Mouse (Mus musculus): Measurements from ENCODE around the gene Psme3. TPM values are rescaled to one million over a fixed set of nuclear protein-coding genes. Genes with fewer than 3 reads are reported as not detected.
A peak's percentile ranks its signal among the peaks of the same experiment; 100 is the strongest.

The Psme3 gene
- polyA plus RNA-seq, 1 experiment from 2014 or later, result 84.6 TPM

GRCm38 (mm10) chr11:101279193-101279569, 36.8 kb upstream of the Psme3 start:
- no peaks in the 10 kb centered on the region for H3K27me3 ChIP-seq (ENCODE audit: control insufficient read depth, insufficient read depth, low read length)
- peak overlapping the region; percentile 95 for H3K4me2 ChIP-seq (replicated peaks; ENCODE audit: low read depth, low read length)
- WGBS, result 55% methylated on average over 14 of the region's 14 CpGs
- no peak overlapping the region for H3K9ac ChIP-seq (replicated peaks; ENCODE audit: low read depth, low read length)
- H3K9me3 ChIP-seq (ENCODE audit: control insufficient read depth, low read depth, low read length), result no peaks in the 10 kb centered on the region
- peaks cover 17% of the 10 kb centered on the region for H3K4me1 ChIP-seq (ENCODE audit: control insufficient read depth, insufficient read depth, low read length)
- H3K36me3 ChIP-seq (ENCODE audit: control insufficient read depth, insufficient read depth, low read length), result peaks cover 2% of the 10 kb centered on the region; the same call in 1 of the 2 replicates
- no peak overlapping the region for H3K27ac ChIP-seq (ENCODE audit: low read length)
- peak overlapping the region; percentile 70; the same call in 1 of the 2 replicates for H3K4me3 ChIP-seq (ENCODE audit: low read depth, low read length)
- no peak for ATAC-seq (ENCODE audit: insufficient number of reproducible peaks, insufficient read depth, low FRiP score, low read depth)

GRCm38 (mm10) chr11:101280837-101281236, 35.2 kb upstream of the Psme3 start:
- H3K4me2 ChIP-seq (replicated peaks; ENCODE audit: low read depth, low read length), result no peak overlapping the region
- WGBS, result 47% methylated on average over 7 of the region's 7 CpGs

GRCm38 (mm10) chr11:101282896-101283295, 33.1 kb upstream of the Psme3 start:
- Histone ChIP-seq H3K4me3 (ENCODE audit: low read depth, low read length) (no peak overlapping the region), H3K9me3 (ENCODE audit: control insufficient read depth, low read depth, low read length) (no peaks in the 10 kb centered on the region), H3K9ac (replicated peaks; ENCODE audit: low read depth, low read length) (no peak overlapping the region), H3K36me3 (ENCODE audit: control insufficient read depth, insufficient read depth, low read length) (no peaks in the 10 kb centered on the region), H3K4me1 (ENCODE audit: control insufficient read depth, insufficient read depth, low read length) (peaks cover 6% of the 10 kb centered on the region), H3K27me3 (ENCODE audit: control insufficient read depth, insufficient read depth, low read length) (no peaks in the 10 kb centered on the region), H3K4me2 (replicated peaks; ENCODE audit: low read depth, low read length) (no peak overlapping the region), H3K27ac (ENCODE audit: low read length) (no peak overlapping the region)
- no peak for ATAC-seq (ENCODE audit: insufficient number of reproducible peaks, insufficient read depth, low FRiP score, low read depth)
- WGBS, result 37% methylated on average over 5 of the region's 5 CpGs

More at GRCm38 (mm10) chr11:101280837-101281236, 35.2 kb upstream of the Psme3 start:
- Histone ChIP-seq H3K27me3 (ENCODE audit: control insufficient read depth, insufficient read depth, low read length) (no peaks in the 10 kb centered on the region), H3K9ac (replicated peaks; ENCODE audit: low read depth, low read length) (no peak overlapping the region), H3K4me1 (ENCODE audit: control insufficient read depth, insufficient read depth, low read length) (peaks cover 17% of the 10 kb centered on the region), H3K36me3 (ENCODE audit: control insufficient read depth, insufficient read depth, low read length) (peaks cover 2% of the 10 kb centered on the region; the same call in 1 of the 2 replicates), H3K27ac (ENCODE audit: low read length) (no peak overlapping the region), H3K9me3 (ENCODE audit: control insufficient read depth, low read depth, low read length) (no peaks in the 10 kb centered on the region), H3K4me3 (ENCODE audit: low read depth, low read length) (no peak overlapping the region)
- no peak for ATAC-seq (ENCODE audit: insufficient number of reproducible peaks, insufficient read depth, low FRiP score, low read depth)

- Histone ChIP-seq H3K27me3 (ENCODE audit: control insufficient read depth, insufficient read depth, low read length) (no peaks in the 10 kb centered on the region), H3K4me1 (ENCODE audit: control insufficient read depth, insufficient read depth, low read length) (peaks cover 3% of the 10 kb centered on the region; the same call in 1 of the 2 replicates), H3K9ac (replicated peaks; ENCODE audit: low read depth, low read length) (no peak overlapping the region), H3K4me3 (ENCODE audit: low read depth, low read length) (no peak overlapping the region), H3K36me3 (ENCODE audit: control insufficient read depth, insufficient read depth, low read length) (peaks cover 3% of the 10 kb centered on the region; the same call in 1 of the 2 replicates), H3K4me2 (replicated peaks; ENCODE audit: low read depth, low read length) (no peak overlapping the region), H3K9me3 (ENCODE audit: control insufficient read depth, low read depth, low read length) (no peaks in the 10 kb centered on the region), H3K27ac (ENCODE audit: low read length) (no peak overlapping the region)
- no peak for ATAC-seq (ENCODE audit: insufficient number of reproducible peaks, insufficient read depth, low FRiP score, low read depth)
- 61% methylated on average over 4 of the region's 4 CpGs for WGBS
Measured at GRCm38 (mm10) chr11:101283805-101284204, 32.2 kb upstream of the Psme3 start.

GRCm38 (mm10) chr11:101287306-101287705, 28.7 kb upstream of the Psme3 start:
- Histone ChIP-seq H3K27ac (ENCODE audit: low read length) (no peak overlapping the region), H3K9me3 (ENCODE audit: control insufficient read depth, low read depth, low read length) (no peaks in the 10 kb centered on the region), H3K9ac (replicated peaks; ENCODE audit: low read depth, low read length) (no peak overlapping the region), H3K27me3 (ENCODE audit: control insufficient read depth, insufficient read depth, low read length) (no peaks in the 10 kb centered on the region), H3K4me1 (ENCODE audit: control insufficient read depth, insufficient read depth, low read length) (0 out of 2 replicates have a peak, but pooled peaks cover 3% of the 10 kb centered on the region), H3K36me3 (ENCODE audit: control insufficient read depth, insufficient read depth, low read length) (peaks cover 22% of the 10 kb centered on the region), H3K4me3 (ENCODE audit: low read depth, low read length) (no peak overlapping the region), H3K4me2 (replicated peaks; ENCODE audit: low read depth, low read length) (no peak overlapping the region)
- no peak for ATAC-seq (ENCODE audit: insufficient number of reproducible peaks, insufficient read depth, low FRiP score, low read depth)
- 83% methylated on average over 9 of the region's 9 CpGs for WGBS

- Histone ChIP-seq H3K9me3 (ENCODE audit: control insufficient read depth, low read depth, low read length) (no peaks in the 10 kb centered on the region), H3K27me3 (ENCODE audit: control insufficient read depth, insufficient read depth, low read length) (no peaks in the 10 kb centered on the region), H3K9ac (replicated peaks; ENCODE audit: low read depth, low read length) (no peak overlapping the region), H3K4me1 (ENCODE audit: control insufficient read depth, insufficient read depth, low read length) (no peaks in the 10 kb centered on the region), H3K4me3 (ENCODE audit: low read depth, low read length) (no peak overlapping the region), H3K27ac (ENCODE audit: low read length) (no peak overlapping the region), H3K4me2 (replicated peaks; ENCODE audit: low read depth, low read length) (no peak overlapping the region), H3K36me3 (ENCODE audit: control insufficient read depth, insufficient read depth, low read length) (peaks cover 42% of the 10 kb centered on the region)
- WGBS, result 93% methylated on average over 8 of the region's 8 CpGs
- ATAC-seq (ENCODE audit: insufficient number of reproducible peaks, insufficient read depth, low FRiP score, low read depth), result no peak
Measured at GRCm38 (mm10) chr11:101291231-101291630, 24.8 kb upstream of the Psme3 start.

- 93% methylated on average over 8 of the region's 8 CpGs for WGBS
- no peaks in the 10 kb centered on the region for H3K9me3 ChIP-seq (ENCODE audit: control insufficient read depth, low read depth, low read length)
- H3K9ac ChIP-seq (replicated peaks; ENCODE audit: low read depth, low read length), result no peak overlapping the region
- no peak overlapping the region for H3K27ac ChIP-seq (ENCODE audit: low read length)
- H3K27me3 ChIP-seq (ENCODE audit: control insufficient read depth, insufficient read depth, low read length), result no peaks in the 10 kb centered on the region
- H3K4me1 ChIP-seq (ENCODE audit: control insufficient read depth, insufficient read depth, low read length), result no peaks in the 10 kb centered on the region
- no peak overlapping the region for H3K4me3 ChIP-seq (ENCODE audit: low read depth, low read length)
- H3K4me2 ChIP-seq (replicated peaks; ENCODE audit: low read depth, low read length), result no peak overlapping the region
- peaks cover 42% of the 10 kb centered on the region for H3K36me3 ChIP-seq (ENCODE audit: control insufficient read depth, insufficient read depth, low read length)
- ATAC-seq (ENCODE audit: insufficient number of reproducible peaks, insufficient read depth, low FRiP score, low read depth), result no peak
Measured at GRCm38 (mm10) chr11:101295191-101295590, 20.8 kb upstream of the Psme3 start.

- Histone ChIP-seq H3K36me3 (ENCODE audit: control insufficient read depth, insufficient read depth, low read length) (peaks cover 14% of the 10 kb centered on the region), H3K27me3 (ENCODE audit: control insufficient read depth, insufficient read depth, low read length) (no peaks in the 10 kb centered on the region), H3K4me1 (ENCODE audit: control insufficient read depth, insufficient read depth, low read length) (peaks cover 12% of the 10 kb centered on the region), H3K9ac (replicated peaks; ENCODE audit: low read depth, low read length) (no peak overlapping the region), H3K9me3 (ENCODE audit: control insufficient read depth, low read depth, low read length) (no peaks in the 10 kb centered on the region), H3K4me3 (ENCODE audit: low read depth, low read length) (peak overlapping the region; percentile 86; the same call in 1 of the 2 replicates), H3K27ac (ENCODE audit: low read length) (no peak overlapping the region), H3K4me2 (replicated peaks; ENCODE audit: low read depth, low read length) (peak overlapping the region; percentile 98)
- WGBS, result 65% methylated on average over 7 of the region's 7 CpGs
- ATAC-seq (ENCODE audit: insufficient number of reproducible peaks, insufficient read depth, low FRiP score, low read depth), result no peak
Measured at GRCm38 (mm10) chr11:101300881-101301280, 15.1 kb upstream of the Psme3 start.

Measured in stomach, embryonic 14.5 days (tissue).